Mouse (Mus musculus) testis, adult 2 months (tissue): ENCODE measurements at regions not wholly inside any gene's neighbourhood (a gene's known extent, or its start where the extent isn't known, plus 50 kb on each side); places are given as distances from the start of the nearest gene placed in this dataset.

Source experiments
- H3K27ac ChIP-seq: fragments of 200-500 bp; 2 replicates; pipeline ENCODE4 v1.5.1; 2012; ENCODE audit warnings: low read depth, low read length; ENCODE audit not compliant: control insufficient read depth, insufficient read depth
- H3K27me3 ChIP-seq: fragments of 200-500 bp; 2 replicates; pipeline ENCODE4 v1.6.1; 2012; ENCODE audit warnings: mild to moderate bottlenecking, low read length, moderate library complexity; ENCODE audit not compliant: control insufficient read depth, insufficient read depth
- H3K36me3 ChIP-seq: fragments of 200-500 bp; 2 replicates; pipeline ENCODE4 v1.6.1; 2012; ENCODE audit warnings: mild to moderate bottlenecking, low read length; ENCODE audit not compliant: control insufficient read depth, insufficient read depth
- H3K4me1 ChIP-seq: fragments of 200-500 bp; 2 replicates; pipeline ENCODE4 v1.6.1; 2012; ENCODE audit warnings: low read length; ENCODE audit not compliant: control insufficient read depth, insufficient read depth
- H3K4me3 ChIP-seq: fragments of 200-500 bp; 2 replicates; pipeline ENCODE4 v1.5.1; 2012; ENCODE audit warnings: low read depth, mild to moderate bottlenecking, low read length, moderate library complexity, mixed read lengths; ENCODE audit not compliant: control insufficient read depth
- CTCF ChIP-seq: fragments of 200-500 bp; IDR thresholded peaks from 2 replicates; pipeline ENCODE4 v1.5.1; 2012; ENCODE audit warnings: low read depth, mild to moderate bottlenecking, inconsistent platforms, low read length, moderate library complexity; ENCODE audit not compliant: control insufficient read depth, insufficient read depth, insufficient replicate concordance
- POLR2A ChIP-seq: fragments of 200-500 bp; IDR thresholded peaks from 2 replicates; pipeline ENCODE4 v1.6.1; 2012; ENCODE audit warnings: low read depth, mild to moderate bottlenecking, inconsistent platforms, low read length, moderate library complexity; ENCODE audit not compliant: control insufficient read depth

- Histone ChIP-seq H3K27ac (no peak overlapping the region), H3K27me3 (no peaks in the 10 kb centered on the region), H3K4me1 (no peaks in the 10 kb centered on the region), H3K36me3 (no peaks in the 10 kb centered on the region), H3K4me3 (no peak overlapping the region)
- no peak for TF ChIP-seq POLR2A
- no peak for TF ChIP-seq CTCF
Observed at GRCm38 (mm10) chr1:118741286-118741685, 113.5 kb downstream of the Tfcp2l1 start.

- Histone ChIP-seq H3K4me3 (no peak overlapping the region), H3K36me3 (no peaks in the 10 kb centered on the region), H3K4me1 (no peaks in the 10 kb centered on the region), H3K27me3 (no peaks in the 10 kb centered on the region), H3K27ac (no peak overlapping the region)
- TF ChIP-seq POLR2A, result no peak
- no peak for TF ChIP-seq CTCF
Observed at GRCm38 (mm10) chr1:118748196-118748595, 120.5 kb downstream of the Tfcp2l1 start.

- H3K4me3 ChIP-seq, result no peak overlapping the region
- no peaks in the 10 kb centered on the region for H3K36me3 ChIP-seq
- no peaks in the 10 kb centered on the region for H3K27me3 ChIP-seq
- TF ChIP-seq POLR2A, result no peak
- no peak for TF ChIP-seq CTCF
- H3K27ac ChIP-seq, result no peak overlapping the region
- no peaks in the 10 kb centered on the region; the same call in 1 of the 2 replicates for H3K4me1 ChIP-seq
Observed at GRCm38 (mm10) chr1:118752869-118753268, 125.1 kb downstream of the Tfcp2l1 start.

- no peaks in the 10 kb centered on the region for H3K27me3 ChIP-seq
- no peaks in the 10 kb centered on the region for H3K36me3 ChIP-seq
- H3K27ac ChIP-seq, result no peak overlapping the region
- no peak overlapping the region for H3K4me3 ChIP-seq
- no peaks in the 10 kb centered on the region; the same call in 1 of the 2 replicates for H3K4me1 ChIP-seq
- TF ChIP-seq CTCF (no peak), POLR2A (no peak)
Observed at GRCm38 (mm10) chr1:118756171-118756865, 128.6 kb downstream of the Tfcp2l1 start.

GRCm38 (mm10) chr1:118757340-118758030, 129.7 kb downstream of the Tfcp2l1 start:
- Histone ChIP-seq H3K4me3 (no peak overlapping the region), H3K4me1 (no peaks in the 10 kb centered on the region; the same call in 1 of the 2 replicates), H3K27me3 (no peaks in the 10 kb centered on the region), H3K36me3 (no peaks in the 10 kb centered on the region), H3K27ac (no peak overlapping the region)
- TF ChIP-seq POLR2A (no peak), CTCF (no peak)

GRCm38 (mm10) chr1:118758031-118758400, 130.3 kb downstream of the Tfcp2l1 start:
- H3K36me3 ChIP-seq, result no peaks in the 10 kb centered on the region
- no peak overlapping the region for H3K27ac ChIP-seq
- H3K4me3 ChIP-seq, result no peak overlapping the region
- TF ChIP-seq CTCF, result no peak
- TF ChIP-seq POLR2A, result no peak
- H3K4me1 ChIP-seq, result no peaks in the 10 kb centered on the region; the same call in 1 of the 2 replicates
- H3K27me3 ChIP-seq, result no peaks in the 10 kb centered on the region

- H3K36me3 ChIP-seq, result no peaks in the 10 kb centered on the region
Observed at GRCm38 (mm10) chr1:118759141-118759932, 131.6 kb downstream of the Tfcp2l1 start.

More at GRCm38 (mm10) chr1:118759141-118759932, 131.6 kb downstream of the Tfcp2l1 start:
- no peaks in the 10 kb centered on the region for H3K27me3 ChIP-seq
- H3K4me1 ChIP-seq, result no peaks in the 10 kb centered on the region; the same call in 1 of the 2 replicates
- H3K27ac ChIP-seq, result no peak overlapping the region
- TF ChIP-seq CTCF (no peak), POLR2A (no peak)
- no peak overlapping the region for H3K4me3 ChIP-seq
